Mouse (Mus musculus): Measurements from ENCODE around the gene Rac3. TPM values are rescaled to one million over a fixed set of nuclear protein-coding genes. Genes with fewer than 3 reads are reported as not detected.
"Not testable (repeated sequence)": the region's sequence is repeated elsewhere in the genome, so short reads cannot be mapped to it uniquely, and the experiment has no call there.

Gene Rac3
- total RNA-seq, 2 experiments from 2014 or later, result 0.84 to 0.92 TPM

DNA sequence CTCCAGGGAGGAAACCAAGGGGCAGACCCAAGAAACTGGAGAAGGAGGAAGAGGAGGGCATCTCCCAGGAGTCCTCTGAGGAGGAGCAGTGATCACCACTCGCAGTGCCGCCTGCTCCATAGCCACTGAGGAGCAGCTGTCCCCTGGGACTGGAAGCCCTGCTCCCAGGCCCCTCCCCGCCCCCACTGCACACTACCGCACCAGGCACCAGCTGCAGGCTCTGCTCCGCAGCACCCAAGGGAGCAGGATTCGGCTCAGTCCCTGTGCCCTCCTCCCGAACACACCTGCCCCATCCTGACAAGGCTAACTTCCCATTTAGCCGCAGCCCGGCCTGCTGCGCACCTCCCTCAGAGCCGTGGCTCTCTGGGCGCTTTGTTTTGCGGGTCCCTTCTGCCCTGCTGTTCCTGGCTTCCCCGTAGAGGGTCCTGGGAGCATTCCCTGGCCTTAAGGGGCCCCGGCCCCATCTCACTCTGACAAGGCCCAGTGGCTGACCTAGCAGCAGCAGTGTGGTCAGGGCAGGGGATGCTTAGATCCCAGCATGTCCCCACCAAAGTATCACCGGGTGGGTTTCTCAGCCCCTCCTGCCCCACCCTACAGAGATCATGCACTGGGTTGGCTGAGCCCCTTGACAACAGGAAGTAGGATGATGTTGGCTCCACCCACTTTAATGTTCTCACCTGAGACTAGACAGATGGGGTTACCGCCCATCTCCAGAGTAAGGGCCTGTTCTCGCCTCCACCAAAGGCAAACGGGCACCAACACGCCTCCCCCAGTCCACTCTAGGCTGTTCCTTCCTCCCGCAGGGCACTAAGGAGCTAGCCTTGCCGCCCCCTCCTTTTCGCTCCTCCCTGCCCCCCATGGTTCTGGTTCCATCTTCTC lies 42.1 kb downstream of the Rac3 start:
- DNase-seq; intact Hi-C loops (cut with DNase I): not testable (repeated sequence)

GRCm38 (mm10) chr11:120767023-120767422 lies 45.8 kb downstream of the Rac3 start:
- intact Hi-C loops (cut with DNase I); DNase-seq: not testable (repeated sequence)

GRCm38 (mm10) chr11:120768206-120768605 lies 46.9 kb downstream of the Rac3 start:
- DNase-seq, result no peak
- intact Hi-C loops (cut with DNase I), result no loop called here

GRCm38 (mm10) chr11:120772749-120773148 lies 51.5 kb downstream of the Rac3 start:
- no peak for DNase-seq
- intact Hi-C loops (cut with DNase I), result no loop called here

Other genes starting within 250 kb of the Rac3 start
- 100 to 1,000 TPM; 142 to 144 TPM for gene Mrpl12, start 236.9 kb upstream of the Rac3 start, total RNA-seq (2021)
- gene Slc25a10, start 229.6 kb upstream of the Rac3 start, total RNA-seq (2021), result 1 to 10 TPM; 3.7 to 4.5 TPM
- gene Gcgr, start 190.8 kb upstream of the Rac3 start, total RNA-seq (2021), result under 1 TPM; 0.18 to 0.25 TPM
- 10 to 100 TPM; 19.9 to 23.8 TPM for gene Mcrip1, start 171.7 kb upstream of the Rac3 start, total RNA-seq (2021)
- gene Ppp1r27, start 170.3 kb upstream of the Rac3 start, total RNA-seq (2021), result 100 to 1,000 TPM; 153 to 173 TPM
- 100 to 1,000 TPM; 174 to 203 TPM for gene P4hb, start 148.2 kb upstream of the Rac3 start, total RNA-seq (2021)
- gene Arhgdia, start 139.8 kb upstream of the Rac3 start, total RNA-seq (2021), result 10 to 100 TPM; 73.1 to 77.1 TPM
- 10 to 100 TPM; 36.1 to 41.5 TPM for gene Alyref, start 123.1 kb upstream of the Rac3 start, total RNA-seq (2021)
- gene Anapc11, start 123.0 kb upstream of the Rac3 start, total RNA-seq (2021), result 10 to 100 TPM; 44.0 to 50.5 TPM
- gene Npb, start 113.0 kb upstream of the Rac3 start, total RNA-seq (2021), result not detected
- gene Pcyt2, start 103.5 kb upstream of the Rac3 start, total RNA-seq (2021), result 10 to 100 TPM; 26.7 to 33.5 TPM
- gene Sirt7, start 96.2 kb upstream of the Rac3 start, total RNA-seq (2021), result 1 to 10 TPM; 4.5 TPM
- 10 to 100 TPM; 48.3 to 53.7 TPM for gene Mafg, start 87.9 kb upstream of the Rac3 start, total RNA-seq (2021)
- gene Pycr1, start 77.7 kb upstream of the Rac3 start, total RNA-seq (2021), result 1 to 10 TPM; 3.2 to 5.8 TPM
- gene Myadml2, start 73.3 kb upstream of the Rac3 start, total RNA-seq (2021), result 100 to 1,000 TPM; 129 to 137 TPM
- gene Notum, start 60.3 kb upstream of the Rac3 start, total RNA-seq (2021), result not detected
- 10 to 100 TPM; 24.4 to 34.0 TPM for gene Aspscr1, start 48.5 kb upstream of the Rac3 start, total RNA-seq (2021)
- gene Cenpx, start 7.7 kb upstream of the Rac3 start, total RNA-seq (2021), result 10 to 100 TPM; 23.2 to 27.0 TPM
- gene Lrrc45, start 7.5 kb upstream of the Rac3 start, total RNA-seq (2021), result 1 to 10 TPM; 3.7 to 4.1 TPM
- 1 to 10 TPM; 4.5 to 9.2 TPM for gene Dcxr, start 5.8 kb downstream of the Rac3 start, total RNA-seq (2021)
- 10 to 100 TPM in 1 of 2 experiments, 1 to 10 TPM in 1; 9.2 to 15.8 TPM for gene Cbr2, start 10.6 kb downstream of the Rac3 start, total RNA-seq (2021)
- gene Hmga1b, start 41.3 kb downstream of the Rac3 start, total RNA-seq (2021), result 10 to 100 TPM; 29.5 to 31.9 TPM
- gene Rfng, start 62.7 kb downstream of the Rac3 start, total RNA-seq (2021), result 1 to 10 TPM; 9.9 to 10.0 TPM
- gene Gps1, start 62.8 kb downstream of the Rac3 start, total RNA-seq (2021), result 10 to 100 TPM; 52.6 to 52.7 TPM
- 10 to 100 TPM; 31.3 to 32.9 TPM for gene Dus1l, start 74.9 kb downstream of the Rac3 start, total RNA-seq (2021)
- gene Fasn, start 103.1 kb downstream of the Rac3 start, total RNA-seq (2021), result 10 to 100 TPM; 12.5 to 20.0 TPM
- 1 to 10 TPM; 4.1 to 4.9 TPM for gene Ccdc57, start 211.4 kb downstream of the Rac3 start, total RNA-seq (2021)
- 100 to 1,000 TPM; 365 to 521 TPM for gene Slc16a3, start 227.0 kb downstream of the Rac3 start, total RNA-seq (2021)